ENCODE assay signal across 8 mouse cellular contexts in genomic region chr14:114854324-114855054, GRCm38 (mm10).
DNase-seq lines count a peak whose midpoint lies in the region; ATAC-seq and TF ChIP-seq lines count a peak whose summit lies in the region.

No protein-coding gene starts in this region.

- no peak overlapping the region for H3K27ac ChIP-seq in MEL (ENCODE audit: control insufficient read depth, low read depth, low read length)
- H3K27ac ChIP-seq in forebrain, embryonic 12.5 days = no peak overlapping the region
- H3K27ac ChIP-seq in limb, embryonic 12.5 days = peak overlapping the region; percentile 63; the same call in 1 of the 2 replicates

- no peaks in the 10 kb centered on the region for H3K27me3 ChIP-seq in MEL (ENCODE audit: control insufficient read depth in 1 of 2, insufficient read depth in 2 of 2, low read length in 2 of 2)
- H3K27me3 ChIP-seq in forebrain, embryonic 12.5 days = peaks cover 19% of the 10 kb centered on the region
- H3K27me3 ChIP-seq in limb, embryonic 12.5 days = no peaks in the 10 kb centered on the region

- no peak overlapping the region for H3K4me3 ChIP-seq in MEL (ENCODE audit: control insufficient read depth in 1 of 2, insufficient read depth in 1 of 2, low read depth in 2 of 2, low read length in 2 of 2)
- no peak overlapping the region for H3K4me3 ChIP-seq in forebrain, embryonic 12.5 days (replicated peaks)
- no peak overlapping the region for H3K4me3 ChIP-seq in limb, embryonic 12.5 days (replicated peaks)

- no peak for TF ChIP-seq EP300 in MEL (IDR thresholded peaks at IDR 0.05; ENCODE audit: low read depth in 1 of 2, low read length in 2 of 2)

- H3K9me3 ChIP-seq in MEL (replicated peaks; ENCODE audit: insufficient read depth, low read length) = no peaks in the 10 kb centered on the region
- no peaks in the 10 kb centered on the region for H3K9me3 ChIP-seq in forebrain, embryonic 12.5 days
- no peaks in the 10 kb centered on the region for H3K9me3 ChIP-seq in limb, embryonic 12.5 days

- no peak for DNase-seq in cerebellum, adult 18-20 months
- DNase-seq in MEL (ENCODE audit: low read depth, low spot score) = peak; percentile 94
- DNase-seq in retina, embryonic 14.5 days (ENCODE audit: low spot score) = peak; percentile 80
- no peak for DNase-seq in gastrocnemius, adult 18-20 months (ENCODE audit: low spot score)
- no peak for DNase-seq in right cerebral cortex, adult 18-20 months

- TF ChIP-seq POLR2A in MEL (IDR thresholded peaks at IDR 0.05; ENCODE audit: control insufficient read depth in 1 of 2, insufficient read depth in 1 of 2, low read depth in 1 of 2, low read length in 2 of 2, poor library complexity in 1 of 2) = no peak

- no peak for TF ChIP-seq RAD21 in MEL (IDR thresholded peaks at IDR 0.05; ENCODE audit: low read depth, low read length)

- H3K79me2 ChIP-seq in MEL (ENCODE audit: control insufficient read depth, insufficient read depth, low read length, poor library complexity) = no peaks in the 10 kb centered on the region

- ATAC-seq in cerebellum, adult (ENCODE audit: insufficient number of reproducible peaks, low FRiP score, low TSS enrichment) = peak; percentile 81
- ATAC-seq in forebrain, embryonic 12.5 days (ENCODE audit: low FRiP score) = peak; percentile 69
- ATAC-seq in limb, embryonic 12.5 days (ENCODE audit: insufficient number of reproducible peaks, insufficient read depth, low FRiP score, low TSS enrichment, low read depth) = 0 out of 2 replicates have a peak, but pooled peaks have one; percentile 52

- no peak for TF ChIP-seq CTCF in MEL (IDR thresholded peaks at IDR 0.05 in 2 of 3, conservative IDR thresholded peaks at IDR 0.05 in 1 of 3; ENCODE audit: control insufficient read depth in 1 of 3, insufficient read depth in 1 of 3, low read depth in 2 of 3, low read length in 3 of 3, poor library complexity in 1 of 3, severe bottlenecking in 1 of 3)

- no peak overlapping the region for H3K9ac ChIP-seq in MEL (ENCODE audit: control insufficient read depth, low read depth, low read length, poor library complexity, severe bottlenecking)
- H3K9ac ChIP-seq in forebrain, embryonic 12.5 days = no peak overlapping the region
- H3K9ac ChIP-seq in limb, embryonic 12.5 days (replicated peaks) = no peak overlapping the region

- H3K36me3 ChIP-seq in MEL (ENCODE audit: control insufficient read depth in 1 of 2, insufficient read depth in 2 of 2, low read length in 2 of 2) = no peaks in the 10 kb centered on the region
- no peaks in the 10 kb centered on the region for H3K36me3 ChIP-seq in forebrain, embryonic 12.5 days (replicated peaks)
- no peaks in the 10 kb centered on the region for H3K36me3 ChIP-seq in limb, embryonic 12.5 days

- 28% methylated on average over 9 of the region's 9 CpGs for WGBS in forebrain, embryonic 12.5 days
- WGBS in limb, embryonic 12.5 days = 23% methylated on average over 9 of the region's 9 CpGs

- no peaks in the 10 kb centered on the region for H3K4me1 ChIP-seq in MEL (ENCODE audit: control insufficient read depth in 1 of 2, insufficient read depth in 2 of 2, low read length in 2 of 2)
- H3K4me1 ChIP-seq in forebrain, embryonic 12.5 days = peaks cover 18% of the 10 kb centered on the region
- peaks cover 19% of the 10 kb centered on the region for H3K4me1 ChIP-seq in limb, embryonic 12.5 days (replicated peaks)

- H3K4me2 ChIP-seq in forebrain, embryonic 12.5 days = no peak overlapping the region
- peak overlapping the region; percentile 5 for H3K4me2 ChIP-seq in limb, embryonic 12.5 days

TF ChIP-seq in MEL, 35 proteins besides CTCF, POLR2A, EP300 and RAD21:
- no peak for TF ChIP-seq RCOR1 (IDR thresholded peaks at IDR 0.05; ENCODE audit: low read depth, low read length)
- TF ChIP-seq BHLHE40 (IDR thresholded peaks at IDR 0.05; ENCODE audit: borderline replicate concordance, low read depth, low read length) = no peak
- no peak for TF ChIP-seq ZNF384 (IDR thresholded peaks at IDR 0.05; ENCODE audit: low read depth, low read length)
- no peak for TF ChIP-seq ZKSCAN1 (IDR thresholded peaks at IDR 0.05; ENCODE audit: low read depth, low read length)
- TF ChIP-seq ETS1 (IDR thresholded peaks at IDR 0.05; ENCODE audit: low read depth, low read length) = no peak
- TF ChIP-seq MYC (IDR thresholded peaks at IDR 0.05; ENCODE audit: low read depth, low read length) = no peak
- TF ChIP-seq HCFC1 (IDR thresholded peaks at IDR 0.05; ENCODE audit: low read depth, low read length) = no peak
- TF ChIP-seq CHD2 (IDR thresholded peaks at IDR 0.05; ENCODE audit: low read length) = no peak
- TF ChIP-seq USF2 (IDR thresholded peaks at IDR 0.05; ENCODE audit: borderline replicate concordance in 1 of 2, insufficient read depth in 1 of 2, low read depth in 1 of 2, low read length in 2 of 2) = no peak
- no peak for TF ChIP-seq ZMIZ1 (IDR thresholded peaks at IDR 0.05; ENCODE audit: low read depth, low read length)
- TF ChIP-seq ELF1 (IDR thresholded peaks at IDR 0.05; ENCODE audit: low read depth, low read length) = no peak
- TF ChIP-seq MAX (IDR thresholded peaks at IDR 0.05; ENCODE audit: low read length) = no peak
- no peak for TF ChIP-seq JUND (IDR thresholded peaks at IDR 0.05; ENCODE audit: low read depth, low read length)
- no peak for TF ChIP-seq GATA1 (IDR thresholded peaks at IDR 0.05; ENCODE audit: low read depth, low read length)
- TF ChIP-seq MEF2A (IDR thresholded peaks at IDR 0.05; ENCODE audit: extremely low read depth, insufficient replicate concordance, low read depth, low read length, poor library complexity, severe bottlenecking) = no peak

Comparison
In these comparisons a context has a peak if more than half of its experiments do, and no peak if none do; other contexts are left out.
1. DNase-seq: peak in MEL (single experiment) and retina, embryonic 14.5 days (single experiment); none in cerebellum, adult 18-20 months (0 of 2), gastrocnemius, adult 18-20 months (single experiment) and right cerebral cortex, adult 18-20 months (single experiment).
2. Peak in every context shown above with its lines, with median percentiles within 50 percentile points of each other: ATAC-seq.